Mouse (Mus musculus) erythroblast, embryonic 14.5 days (primary cell): ENCODE results near the gene Coro6. TPM values are rescaled to one million over a fixed set of nuclear protein-coding genes. Genes with fewer than 3 reads are reported as not detected.
A peak's percentile ranks its signal among the peaks of the same experiment; 100 is the strongest.

ENCODE experiments used
- H3K27me3 ChIP-seq: 2 replicates; pipeline ENCODE4 v1.6.1; 2012; ENCODE audit warnings: inconsistent platforms; ENCODE audit not compliant: control insufficient read depth
- H3K36me3 ChIP-seq: 2 replicates; pipeline ENCODE4 v1.6.1; 2012; ENCODE audit warnings: mild to moderate bottlenecking, inconsistent platforms; ENCODE audit not compliant: control insufficient read depth
- H3K4me1 ChIP-seq: 2 replicates; pipeline ENCODE4 v1.6.1; 2012; ENCODE audit warnings: inconsistent platforms; ENCODE audit not compliant: control insufficient read depth
- H3K4me3 ChIP-seq: replicated peaks from 2 replicates; pipeline ENCODE3; 2012; ENCODE audit warnings: moderate library complexity, mild to moderate bottlenecking, inconsistent platforms
- H3K9me3 ChIP-seq: 2 replicates; pipeline ENCODE4 v1.6.1; 2012; ENCODE audit warnings: low read length, inconsistent platforms, mixed read lengths; ENCODE audit not compliant: control insufficient read depth
- GATA1 ChIP-seq: IDR thresholded peaks from 2 replicates; pipeline ENCODE4 v1.6.1; 2012; ENCODE audit warnings: low read length, inconsistent platforms, mixed read lengths
- TAL1 ChIP-seq: IDR thresholded peaks from 3 replicates; pipeline ENCODE4 v1.6.1; 2012; ENCODE audit warnings: low read length, inconsistent platforms, mixed read lengths
- polyA plus RNA-seq: library from polyadenylated mRNA; stranded (reverse); fragments of >175 nt; gene quantifications from 2 replicates; pipeline ENCODE4 v1.2.3, GENCODE M21; 2012

The Coro6 gene
- polyA plus RNA-seq, 1 experiment = not detected

DNA sequence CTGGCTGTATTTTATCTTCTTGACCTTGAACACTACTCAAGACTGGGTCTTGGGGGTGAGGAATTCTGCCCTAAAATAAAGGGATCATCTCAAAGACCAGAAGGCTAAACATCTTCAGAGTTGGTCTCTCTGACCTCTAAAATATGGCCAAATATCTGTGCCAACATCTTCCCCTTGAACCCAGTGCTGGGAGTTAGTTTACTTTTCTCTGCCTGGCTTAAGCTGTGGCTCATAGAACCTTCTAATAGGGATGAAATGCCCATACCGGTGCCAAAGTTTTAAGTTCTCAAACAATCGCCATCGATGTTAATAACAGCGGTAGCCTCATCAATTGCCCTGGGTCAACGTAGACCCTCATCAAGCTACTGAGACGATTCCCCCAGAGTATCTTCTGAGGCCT, 355 bp upstream of the Coro6 start:
- Histone ChIP-seq H3K27me3 (peaks cover 75% of the 10 kb centered on the region), H3K4me3 (peak overlapping the region; percentile 48), H3K36me3 (no peaks in the 10 kb centered on the region), H3K4me1 (peaks cover 10% of the 10 kb centered on the region), H3K9me3 (no peaks in the 10 kb centered on the region; the same call in 1 of the 2 replicates)
- no peak for TF ChIP-seq TAL1
- TF ChIP-seq GATA1 = no peak

GRCm38 (mm10) chr11:77463101-77463445, 862 bp downstream of the Coro6 start:
- Histone ChIP-seq H3K27me3 (peaks cover 87% of the 10 kb centered on the region), H3K4me3 (no peak overlapping the region), H3K9me3 (no peaks in the 10 kb centered on the region; the same call in 1 of the 2 replicates), H3K4me1 (peaks cover 19% of the 10 kb centered on the region), H3K36me3 (no peaks in the 10 kb centered on the region)
- no peak for TF ChIP-seq TAL1

GRCm38 (mm10) chr11:77463786-77464185, 1.6 kb downstream of the Coro6 start:
- Histone ChIP-seq H3K4me3 (no peak overlapping the region), H3K27me3 (peaks cover 92% of the 10 kb centered on the region), H3K9me3 (no peaks in the 10 kb centered on the region; the same call in 1 of the 2 replicates), H3K4me1 (peaks cover 19% of the 10 kb centered on the region), H3K36me3 (no peaks in the 10 kb centered on the region)
- TF ChIP-seq TAL1 = no peak

DNA sequence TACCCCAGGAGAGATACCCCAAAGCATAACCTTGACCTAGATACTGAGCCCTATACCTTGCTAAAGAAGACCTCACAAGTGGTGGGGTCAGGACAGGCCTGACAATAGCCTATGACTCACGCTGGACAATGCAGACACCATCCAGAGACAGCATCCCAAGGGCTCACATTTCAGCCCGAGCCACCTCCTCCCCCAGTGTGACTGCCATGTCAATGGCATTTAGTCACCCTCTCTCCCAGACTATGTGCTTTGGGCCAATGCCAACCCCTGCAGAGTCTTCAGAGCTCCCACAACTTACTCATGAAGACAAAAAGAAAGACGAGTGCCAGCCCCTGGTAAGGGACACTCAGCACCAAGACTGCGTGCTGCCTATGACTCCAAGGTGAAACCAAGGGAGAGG, 2.5 kb downstream of the Coro6 start:
- Histone ChIP-seq H3K4me3 (no peak overlapping the region), H3K9me3 (no peaks in the 10 kb centered on the region; the same call in 1 of the 2 replicates), H3K4me1 (peaks cover 19% of the 10 kb centered on the region), H3K27me3 (peaks cover 86% of the 10 kb centered on the region), H3K36me3 (no peaks in the 10 kb centered on the region)
- TF ChIP-seq TAL1 (no peak), GATA1 (no peak)

DNA sequence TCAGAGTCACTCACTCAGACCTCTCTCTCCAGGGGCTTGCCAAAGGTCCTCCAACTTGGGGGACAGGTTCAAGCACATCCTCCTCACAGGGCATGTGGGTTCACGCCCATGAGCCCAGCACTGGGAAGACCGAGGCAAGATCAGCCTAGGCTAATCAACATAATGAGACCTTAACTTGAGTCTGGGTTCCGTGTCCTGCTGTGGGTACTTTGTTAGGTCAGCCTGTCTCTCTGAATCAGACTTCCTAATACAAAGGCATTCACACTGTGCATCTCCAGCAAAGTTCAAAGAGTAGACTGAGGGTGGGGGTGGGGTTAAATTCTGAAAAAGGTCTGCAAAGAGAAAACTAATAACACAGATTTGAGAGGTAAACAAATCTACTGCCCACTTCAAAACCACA, 2.9 kb downstream of the Coro6 start:
- TF ChIP-seq GATA1 = no peak
- Histone ChIP-seq H3K36me3 (no peaks in the 10 kb centered on the region), H3K4me3 (no peak overlapping the region), H3K27me3 (peaks cover 85% of the 10 kb centered on the region), H3K4me1 (peaks cover 19% of the 10 kb centered on the region), H3K9me3 (no peaks in the 10 kb centered on the region; the same call in 1 of the 2 replicates)

DNA sequence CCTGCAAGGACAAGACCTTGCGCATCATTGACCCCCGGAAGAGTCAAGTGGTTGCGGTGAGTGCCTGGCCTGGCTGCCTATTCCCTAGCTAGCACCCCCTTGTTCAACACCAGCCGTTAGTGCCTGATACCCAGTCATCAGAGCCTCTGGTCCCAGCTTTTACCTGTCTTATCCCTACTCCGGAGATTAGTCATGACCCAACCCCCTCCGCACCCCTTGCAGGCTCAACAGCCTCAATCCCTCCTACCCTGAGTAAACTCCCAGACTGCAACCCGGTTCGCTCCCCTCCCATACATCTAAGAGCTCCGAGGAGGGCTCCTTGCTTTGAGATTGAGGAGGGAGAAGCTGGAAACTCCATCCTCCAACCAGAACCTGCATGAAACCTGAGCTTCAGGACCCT, 4.3 kb downstream of the Coro6 start:
- Histone ChIP-seq H3K4me1 (peaks cover 19% of the 10 kb centered on the region), H3K9me3 (no peaks in the 10 kb centered on the region; the same call in 1 of the 2 replicates), H3K27me3 (peaks cover 71% of the 10 kb centered on the region), H3K36me3 (no peaks in the 10 kb centered on the region; the same call in 1 of the 2 replicates), H3K4me3 (no peak overlapping the region)
- TF ChIP-seq TAL1 (no peak), GATA1 (no peak)

DNA sequence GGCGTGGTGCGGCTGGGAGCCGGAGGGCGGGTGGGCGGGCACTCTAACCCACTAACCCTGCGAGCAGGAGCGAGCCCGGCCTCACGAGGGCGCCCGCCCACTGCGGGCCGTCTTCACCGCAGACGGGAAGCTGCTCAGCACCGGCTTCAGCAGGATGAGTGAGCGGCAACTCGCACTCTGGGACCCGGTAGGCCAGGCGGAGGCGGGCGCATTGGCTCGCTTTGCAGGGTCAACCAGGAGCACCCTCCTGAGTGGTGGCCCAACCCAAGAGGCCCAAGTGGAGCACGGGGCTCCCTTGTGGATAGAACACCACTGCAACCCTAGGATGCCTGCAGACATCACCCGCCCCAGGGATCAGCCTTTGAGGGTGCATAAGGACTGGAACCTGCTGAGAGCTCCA, 4.9 kb downstream of the Coro6 start:
- no peak for TF ChIP-seq TAL1
- no peak for TF ChIP-seq GATA1
- peaks cover 17% of the 10 kb centered on the region for H3K4me1 ChIP-seq
- no peak overlapping the region for H3K4me3 ChIP-seq
- no peaks in the 10 kb centered on the region; the same call in 1 of the 2 replicates for H3K9me3 ChIP-seq
- H3K27me3 ChIP-seq = peaks cover 65% of the 10 kb centered on the region
- peaks cover 2% of the 10 kb centered on the region for H3K36me3 ChIP-seq

GRCm38 (mm10) chr11:77467784-77468183, 5.6 kb downstream of the Coro6 start:
- H3K9me3 ChIP-seq = no peaks in the 10 kb centered on the region
- H3K4me3 ChIP-seq = no peak overlapping the region
- TF ChIP-seq GATA1 = no peak
- no peak for TF ChIP-seq TAL1
- H3K4me1 ChIP-seq = peaks cover 12% of the 10 kb centered on the region
- peaks cover 6% of the 10 kb centered on the region for H3K36me3 ChIP-seq
- H3K27me3 ChIP-seq = peaks cover 59% of the 10 kb centered on the region

- Histone ChIP-seq H3K4me1 (peaks cover 10% of the 10 kb centered on the region), H3K36me3 (peaks cover 6% of the 10 kb centered on the region), H3K9me3 (no peaks in the 10 kb centered on the region), H3K27me3 (peaks cover 52% of the 10 kb centered on the region), H3K4me3 (no peak overlapping the region)
- TF ChIP-seq TAL1 = no peak
- TF ChIP-seq GATA1 = no peak
These were observed 6.2 kb downstream of the Coro6 start for GRCm38 (mm10) chr11:77468397-77468796.

- H3K9me3 ChIP-seq = no peaks in the 10 kb centered on the region
- H3K27me3 ChIP-seq = peaks cover 22% of the 10 kb centered on the region
- TF ChIP-seq GATA1 (no peak), TAL1 (no peak)
- peaks cover 10% of the 10 kb centered on the region for H3K4me1 ChIP-seq
- H3K4me3 ChIP-seq = no peak overlapping the region
- peaks cover 6% of the 10 kb centered on the region for H3K36me3 ChIP-seq
These were observed 9.2 kb downstream of the Coro6 start for GRCm38 (mm10) chr11:77471407-77471806.
